Mouse (Mus musculus): ENCODE results near the gene Hspa2.

Hspa2 gene

GRCm38 (mm10) chr12:76377059-76377458 lies 26.9 kb upstream of the Hspa2 start:
- peak in 1 of 2 experiments; percentile 25 for DNase-seq (ENCODE audit: low read depth in 1 of 2, low spot score in 2 of 2)

- no peak for DNase-seq (ENCODE audit: low read depth in 1 of 2, low spot score in 2 of 2)
These were observed 26.2 kb upstream of the Hspa2 start for GRCm38 (mm10) chr12:76377726-76378125.

GRCm38 (mm10) chr12:76378556-76378955 lies 25.4 kb upstream of the Hspa2 start:
- DNase-seq (ENCODE audit: low read depth in 1 of 2, low spot score in 2 of 2), result no peak

GRCm38 (mm10) chr12:76380151-76380550 lies 23.8 kb upstream of the Hspa2 start:
- DNase-seq (ENCODE audit: low read depth in 1 of 2, low spot score in 2 of 2), result no peak

- DNase-seq (ENCODE audit: low read depth in 1 of 2, low spot score in 2 of 2), result no peak
These were observed 18.6 kb upstream of the Hspa2 start for GRCm38 (mm10) chr12:76385342-76385741.

GRCm38 (mm10) chr12:76388794-76389193 lies 15.2 kb upstream of the Hspa2 start:
- DNase-seq (ENCODE audit: low read depth in 1 of 2, low spot score in 2 of 2), result no peak

- DNase-seq (ENCODE audit: low read depth in 1 of 2, low spot score in 2 of 2), result no peak
These were observed 12.2 kb upstream of the Hspa2 start for GRCm38 (mm10) chr12:76391595-76392271.

GRCm38 (mm10) chr12:76392979-76393378 lies 11.0 kb upstream of the Hspa2 start:
- DNase-seq (ENCODE audit: low read depth in 1 of 2, low spot score in 2 of 2), result no peak

- DNase-seq (ENCODE audit: low read depth in 1 of 2, low spot score in 2 of 2), result no peak
These were observed 6.7 kb upstream of the Hspa2 start for GRCm38 (mm10) chr12:76397281-76397680.

GRCm38 (mm10) chr12:76401674-76402073 lies 2.3 kb upstream of the Hspa2 start:
- no peak for DNase-seq (ENCODE audit: low read depth in 1 of 2, low spot score in 2 of 2)

- DNase-seq (ENCODE audit: low read depth in 1 of 2, low spot score in 2 of 2), result no peak
These were observed 738 bp upstream of the Hspa2 start for GRCm38 (mm10) chr12:76402991-76403885.

- no peak for DNase-seq (ENCODE audit: low read depth in 1 of 2, low spot score in 2 of 2)
These were observed 833 bp downstream of the Hspa2 start for GRCm38 (mm10) chr12:76404836-76405182.

GRCm38 (mm10) chr12:76405183-76405970 lies 1.4 kb downstream of the Hspa2 start:
- peak in 1 of 2 experiments; percentile 3 for DNase-seq (ENCODE audit: low read depth in 1 of 2, low spot score in 2 of 2)

GRCm38 (mm10) chr12:76405971-76406370 lies 2.0 kb downstream of the Hspa2 start:
- no peak for DNase-seq (ENCODE audit: low read depth in 1 of 2, low spot score in 2 of 2)

- DNase-seq (ENCODE audit: low read depth in 1 of 2, low spot score in 2 of 2), result no peak
These were observed 3.2 kb downstream of the Hspa2 start for GRCm38 (mm10) chr12:76407184-76407583.

- no peak for DNase-seq (ENCODE audit: low read depth in 1 of 2, low spot score in 2 of 2)
These were observed 5.2 kb downstream of the Hspa2 start for GRCm38 (mm10) chr12:76409166-76409565.

GRCm38 (mm10) chr12:76415383-76416010 lies 11.5 kb downstream of the Hspa2 start:
- DNase-seq (ENCODE audit: low read depth in 1 of 2, low spot score in 2 of 2), result no peak

GRCm38 (mm10) chr12:76417433-76417854 lies 13.5 kb downstream of the Hspa2 start, which contains the start of gene Ppp1r36:
Gene Ppp1r36 (plus strand): TSS chr12:76417538.
- DNase-seq (ENCODE audit: low read depth in 1 of 2, low spot score in 2 of 2), result no peak

GRCm38 (mm10) chr12:76418346-76418745 lies 14.4 kb downstream of the Hspa2 start:
- DNase-seq (ENCODE audit: low read depth in 1 of 2, low spot score in 2 of 2), result no peak

- DNase-seq (ENCODE audit: low read depth in 1 of 2, low spot score in 2 of 2), result no peak
These were observed 21.3 kb downstream of the Hspa2 start for GRCm38 (mm10) chr12:76425256-76425655.

GRCm38 (mm10) chr12:76427546-76427945 lies 23.6 kb downstream of the Hspa2 start:
- DNase-seq (ENCODE audit: low read depth in 1 of 2, low spot score in 2 of 2), result no peak

Data from monocyte, adult 2 months (primary cell).